9 mouse cellular contexts compared by ENCODE assay signal in the genomic region with DNA sequence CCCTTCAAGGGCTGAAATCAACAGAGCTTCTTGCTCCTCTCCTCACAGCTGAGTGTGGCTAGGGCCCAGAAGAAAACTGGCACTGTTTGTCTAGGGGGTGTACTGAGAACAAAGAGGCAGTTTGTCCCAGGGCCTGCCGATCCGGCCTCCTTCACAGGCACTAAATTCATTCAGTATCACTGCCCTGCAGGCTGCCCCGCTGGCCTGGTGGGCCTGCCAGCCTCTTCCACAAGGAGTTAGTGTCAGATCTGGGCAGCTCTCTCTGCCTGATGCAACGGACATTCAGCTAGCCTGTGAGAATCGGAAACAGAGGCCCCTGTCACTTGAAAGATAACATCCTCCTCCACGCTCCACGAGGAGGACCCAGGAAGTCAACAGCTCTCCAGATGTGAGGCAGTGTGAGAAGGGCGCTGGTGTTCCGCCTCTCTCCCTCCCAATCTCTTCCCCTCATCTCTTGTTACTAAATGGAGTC.
DNase-seq lines count a peak whose midpoint lies in the region; ATAC-seq lines count a peak whose summit lies in the region.
"Had no signal": no experiment of that assay in that cellular context is flagged by ENCODE, and none has a peak within 500 bp of the region (broad histone marks: within the 10 kb centered on the region; RNA-seq: fewer than 3 reads in every experiment).

No protein-coding gene starts in this region.

- no peaks in the 10 kb centered on the region for H3K9me3 ChIP-seq in kidney, embryonic 15.5 days (replicated peaks)
- H3K9me3 ChIP-seq in heart, embryonic 13.5 days = 0 out of 2 replicates have a peak, but pooled peaks cover 3% of the 10 kb centered on the region

- no peak overlapping the region for H3K4me3 ChIP-seq in kidney, embryonic 15.5 days (replicated peaks)
- H3K4me3 ChIP-seq in heart, embryonic 13.5 days = no peak overlapping the region

- peak overlapping the region; percentile 45; the same call in 1 of the 2 replicates for H3K27ac ChIP-seq in kidney, embryonic 15.5 days
- peak overlapping the region; percentile 12; the same call in 1 of the 2 replicates for H3K27ac ChIP-seq in heart, embryonic 13.5 days (replicated peaks)

- no peaks in the 10 kb centered on the region for H3K27me3 ChIP-seq in kidney, embryonic 15.5 days
- no peaks in the 10 kb centered on the region for H3K27me3 ChIP-seq in heart, embryonic 13.5 days (replicated peaks)
- H3K27me3 ChIP-seq: CH12.LX had no signal

- H3K36me3 ChIP-seq in kidney, embryonic 15.5 days = no peaks in the 10 kb centered on the region
- no peaks in the 10 kb centered on the region for H3K36me3 ChIP-seq in heart, embryonic 13.5 days

- DNase-seq in kidney, adult 8-10 months = no peak
- peak; percentile 23 for DNase-seq in embryo, embryonic 10 days (ENCODE audit: low spot score)
- peak; percentile 64 to 79 for DNase-seq in layer of hippocampus, postnatal 36 days
- peak; percentile 19 for DNase-seq in lung, postnatal 36 days
- peak; percentile 56 for DNase-seq in testis, postnatal 14 days (ENCODE audit: low spot score)

- H3K4me2 ChIP-seq in kidney, embryonic 15.5 days = no peak overlapping the region
- H3K4me2 ChIP-seq in heart, embryonic 13.5 days = no peak overlapping the region

- H3K9ac ChIP-seq in kidney, embryonic 15.5 days = no peak overlapping the region
- H3K9ac ChIP-seq in heart, embryonic 13.5 days = no peak overlapping the region

- H3K4me1 ChIP-seq in kidney, embryonic 15.5 days = peaks cover 7% of the 10 kb centered on the region
- peaks cover 14% of the 10 kb centered on the region for H3K4me1 ChIP-seq in heart, embryonic 13.5 days

- ATAC-seq in kidney, embryonic 15.5 days (replicated peaks; ENCODE audit: low FRiP score) = peak; percentile 36; the same call in 1 of the 2 replicates
- no peak for ATAC-seq in heart, embryonic 13.5 days (ENCODE audit: extremely low read depth, insufficient number of reproducible peaks, low FRiP score, low TSS enrichment)
- no peak for ATAC-seq in inflammation-experienced regulatory T-cells, adult 6 months

- 16% methylated on average over 9 of the region's 9 CpGs for WGBS in kidney, embryonic 15.5 days
- WGBS in heart, embryonic 13.5 days = 10% methylated on average over 9 of the region's 9 CpGs

Comparison
In these comparisons a context has a peak if more than half of its experiments do, and no peak if none do; other contexts are left out.
1. DNase-seq: peak in embryo, embryonic 10 days (single experiment), layer of hippocampus, postnatal 36 days (2 of 2), lung, postnatal 36 days (single experiment) and testis, postnatal 14 days (single experiment); none in kidney, adult 8-10 months (0 of 2).